Comparison of ENCODE assay signal across 14 mouse cellular contexts in genomic region chr12:21409651-21410050, GRCm38 (mm10).
"Had no signal": no experiment of that assay in that cellular context is flagged by ENCODE, and none has a peak within 500 bp of the region (broad histone marks: within the 10 kb centered on the region; RNA-seq: fewer than 3 reads in every experiment).

No protein-coding gene starts in this region.

- H3K27ac ChIP-seq: limb, embryonic 12.5 days; midbrain, embryonic 13.5 days; neural tube, embryonic 15.5 days had no signal

- H3K9ac ChIP-seq: limb, embryonic 12.5 days; liver, embryonic 13.5 days; liver, postnatal 0 days; midbrain, embryonic 13.5 days; neural tube, embryonic 15.5 days had no signal

- H3K4me3 ChIP-seq: limb, embryonic 12.5 days; liver, embryonic 13.5 days; midbrain, embryonic 13.5 days; neural tube, embryonic 15.5 days had no signal

- H3K9me3 ChIP-seq: liver, embryonic 13.5 days; neural tube, embryonic 15.5 days had no signal

- DNase-seq: kidney, adult 2 months; kidney, postnatal 25 days; liver; liver, embryonic 13.5 days; liver, postnatal 0 days; lung, postnatal 36 days; right cerebral cortex, adult 18-20 months; spleen, adult 18-20 months; thymus, adult 18-20 months; thymus, postnatal 36 days had no signal

- H3K4me2 ChIP-seq: limb, embryonic 12.5 days; liver, embryonic 13.5 days; midbrain, embryonic 13.5 days; neural tube, embryonic 15.5 days had no signal

- ATAC-seq: liver, postnatal 0 days; lung, postnatal 0 days; midbrain, embryonic 13.5 days had no signal

- H3K27me3 ChIP-seq: limb, embryonic 12.5 days; liver, embryonic 13.5 days; midbrain, embryonic 13.5 days; neural tube, embryonic 15.5 days had no signal

- H3K4me1 ChIP-seq: limb, embryonic 12.5 days had no signal
